Mouse (Mus musculus): ENCODE measurements around the gene Ociad1. TPM values are rescaled to one million over a fixed set of nuclear protein-coding genes. Genes with fewer than 3 reads are reported as not detected.

Ociad1 gene
- total RNA-seq, 2 experiments from 2014 or later, result 463 to 472 TPM

GRCm38 (mm10) chr5:73264122-73264521, 28.5 kb upstream of the Ociad1 start:
- DNase-seq (ENCODE audit: low spot score in 2 of 2), result no peak
- no peak overlapping the region for H3K27ac ChIP-seq
- H3K4me3 ChIP-seq, result no peak overlapping the region
- no peak for TF ChIP-seq CTCF (conservative IDR thresholded peaks at IDR 0.05)

GRCm38 (mm10) chr5:73265460-73265859, 27.1 kb upstream of the Ociad1 start:
- no peak overlapping the region for H3K4me3 ChIP-seq
- TF ChIP-seq CTCF (conservative IDR thresholded peaks at IDR 0.05), result no peak
- DNase-seq (ENCODE audit: low spot score in 2 of 2), result no peak

GRCm38 (mm10) chr5:73268636-73269213, 23.9 kb upstream of the Ociad1 start:
- no peak overlapping the region for H3K27ac ChIP-seq
- no peak overlapping the region for H3K4me3 ChIP-seq
- no peak for DNase-seq (ENCODE audit: low spot score in 2 of 2)
- TF ChIP-seq CTCF (conservative IDR thresholded peaks at IDR 0.05), result no peak

More at GRCm38 (mm10) chr5:73265460-73265859, 27.1 kb upstream of the Ociad1 start:
- H3K27ac ChIP-seq, result no peak overlapping the region

- no peak for DNase-seq (ENCODE audit: low spot score in 2 of 2)
- Histone ChIP-seq H3K27ac (peak overlapping the region; percentile 37; the same call in 1 of the 2 replicates), H3K4me3 (no peak overlapping the region)
- TF ChIP-seq CTCF (conservative IDR thresholded peaks at IDR 0.05), result no peak
These were observed 22.0 kb upstream of the Ociad1 start for GRCm38 (mm10) chr5:73270612-73271011.

- no peak for TF ChIP-seq CTCF (conservative IDR thresholded peaks at IDR 0.05)
- H3K27ac ChIP-seq, result no peak overlapping the region
- no peak for DNase-seq (ENCODE audit: low spot score in 2 of 2)
- no peak overlapping the region for H3K4me3 ChIP-seq
These were observed 19.4 kb upstream of the Ociad1 start for GRCm38 (mm10) chr5:73273171-73273570.

- H3K4me3 ChIP-seq, result no peak overlapping the region
- TF ChIP-seq CTCF (conservative IDR thresholded peaks at IDR 0.05), result no peak
- DNase-seq (ENCODE audit: low spot score in 2 of 2), result no peak
- no peak overlapping the region for H3K27ac ChIP-seq
These were observed 17.6 kb upstream of the Ociad1 start for GRCm38 (mm10) chr5:73274941-73275340.

- H3K4me3 ChIP-seq, result no peak overlapping the region; the same call in 1 of the 2 replicates
- no peak for DNase-seq (ENCODE audit: low spot score in 2 of 2)
- H3K27ac ChIP-seq, result 0 out of 2 replicates have a peak overlapping the region, but pooled peaks have one; percentile 33
- TF ChIP-seq CTCF (conservative IDR thresholded peaks at IDR 0.05), result no peak
These were observed 13.4 kb upstream of the Ociad1 start for GRCm38 (mm10) chr5:73279190-73279589.

GRCm38 (mm10) chr5:73279732-73280566, 12.6 kb upstream of the Ociad1 start:
- TF ChIP-seq CTCF (conservative IDR thresholded peaks at IDR 0.05), result no peak
- Histone ChIP-seq H3K27ac (peak overlapping the region; percentile 33; the same call in 1 of the 2 replicates), H3K4me3 (no peak overlapping the region)
- DNase-seq (ENCODE audit: low spot score in 2 of 2), result no peak

- TF ChIP-seq CTCF (conservative IDR thresholded peaks at IDR 0.05), result no peak
- Histone ChIP-seq H3K27ac (no peak overlapping the region), H3K4me3 (no peak overlapping the region)
- no peak for DNase-seq (ENCODE audit: low spot score in 2 of 2)
These were observed 12.1 kb upstream of the Ociad1 start for GRCm38 (mm10) chr5:73280567-73280850.

- DNase-seq (ENCODE audit: low spot score in 2 of 2), result no peak
- TF ChIP-seq CTCF (conservative IDR thresholded peaks at IDR 0.05), result no peak
- no peak overlapping the region for H3K27ac ChIP-seq
These were observed 8.5 kb upstream of the Ociad1 start for GRCm38 (mm10) chr5:73284046-73284445.

GRCm38 (mm10) chr5:73285470-73285978, 7.1 kb upstream of the Ociad1 start:
- no peak overlapping the region for H3K27ac ChIP-seq
- no peak for TF ChIP-seq CTCF (conservative IDR thresholded peaks at IDR 0.05)
- DNase-seq (ENCODE audit: low spot score in 2 of 2), result no peak

More at GRCm38 (mm10) chr5:73284046-73284445, 8.5 kb upstream of the Ociad1 start:
- no peak overlapping the region for H3K4me3 ChIP-seq

GRCm38 (mm10) chr5:73286603-73287002, 6.0 kb upstream of the Ociad1 start:
- H3K27ac ChIP-seq, result no peak overlapping the region
- DNase-seq (ENCODE audit: low spot score in 2 of 2), result no peak
- TF ChIP-seq CTCF (conservative IDR thresholded peaks at IDR 0.05), result no peak

More at GRCm38 (mm10) chr5:73285470-73285978, 7.1 kb upstream of the Ociad1 start:
- no peak overlapping the region for H3K4me3 ChIP-seq

GRCm38 (mm10) chr5:73289900-73290299, 2.7 kb upstream of the Ociad1 start:
- no peak for DNase-seq (ENCODE audit: low spot score in 2 of 2)
- TF ChIP-seq CTCF (conservative IDR thresholded peaks at IDR 0.05), result no peak
- Histone ChIP-seq H3K4me3 (no peak overlapping the region), H3K27ac (no peak overlapping the region)

More at GRCm38 (mm10) chr5:73286603-73287002, 6.0 kb upstream of the Ociad1 start:
- no peak overlapping the region for H3K4me3 ChIP-seq
